Mouse (Mus musculus) lung, adult 2 months (tissue): Measurements from ENCODE around the gene Bcas1. TPM values are rescaled to one million over a fixed set of nuclear protein-coding genes. Genes with fewer than 3 reads are reported as not detected.
A peak's percentile ranks its signal among the peaks of the same experiment; 100 is the strongest.

Experiments used
- DNase-seq: peaks from one replicate; pipeline ENCODE4 v3.0.0; 2022
- H3K4me1 ChIP-seq: fragments of 200-500 bp; 2 replicates; pipeline ENCODE4 v1.6.1; 2011; ENCODE audit warnings: low read length; ENCODE audit not compliant: control insufficient read depth, insufficient read depth
- H3K4me3 ChIP-seq: fragments of 200-500 bp; replicated peaks from 2 replicates; pipeline ENCODE3; 2011; ENCODE audit warnings: low read depth, mild to moderate bottlenecking, control low read depth, low read length; ENCODE audit errors: extremely low read depth
- CTCF ChIP-seq: fragments of 200-500 bp; IDR thresholded peaks from 2 replicates; pipeline ENCODE4 v1.5.1; 2011; ENCODE audit warnings: mild to moderate bottlenecking, low read length, control low read depth; ENCODE audit not compliant: insufficient read depth
- POLR2A ChIP-seq: fragments of 200-500 bp; IDR thresholded peaks from 2 replicates; pipeline ENCODE4 v1.6.1; 2011; ENCODE audit warnings: low read depth, mild to moderate bottlenecking, control low read depth, low read length, borderline replicate concordance; ENCODE audit errors: extremely low read depth
- WGBS: fragments of 180-500 bp; shearing (Covaris S2); methylation state at CpG from one replicate; pipeline ENCODE4 v1.1.7; 2018; 5-methylcytosine and 5-hydroxymethylcytosine counted together
- polyA plus RNA-seq: library from polyadenylated mRNA; depleted of rRNA; stranded (reverse); fragments of >200 nt; gene quantifications from 2 replicates; pipeline ENCODE4 v1.2.3, GENCODE M21; 2012

Gene Bcas1
- polyA plus RNA-seq, 1 experiment = 2.2 TPM

DNA sequence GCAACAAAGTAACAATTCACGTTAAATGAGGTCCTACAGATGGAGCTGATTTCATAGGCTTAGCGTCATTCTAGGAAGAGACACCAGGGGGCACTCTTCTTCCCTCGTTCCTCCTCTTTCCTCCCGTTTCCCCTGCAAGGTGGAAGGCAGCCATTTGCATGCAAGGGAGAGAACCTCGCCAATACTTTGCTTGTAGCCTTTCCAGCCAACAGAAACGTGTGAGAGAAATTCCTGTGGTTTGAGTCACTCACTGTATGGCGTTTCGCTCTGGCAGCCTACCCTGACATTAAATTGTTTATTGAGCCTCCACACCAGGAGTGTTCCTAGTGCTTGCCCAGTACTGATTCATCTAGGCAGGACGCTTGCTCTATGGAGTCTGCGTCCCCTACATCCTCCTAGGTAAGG is 72.7 kb downstream of the Bcas1 start:
- H3K4me1 ChIP-seq = peaks cover 2% of the 10 kb centered on the region; the same call in 1 of the 2 replicates
- no peak overlapping the region for H3K4me3 ChIP-seq
- 7% methylated on average over 10 of the region's 10 CpGs for WGBS
- no peak for TF ChIP-seq POLR2A
- TF ChIP-seq CTCF = peak; percentile 74
- DNase-seq = peak; percentile 71

GRCm38 (mm10) chr2:170352273-170352672 is 75.4 kb downstream of the Bcas1 start:
- WGBS = 96% methylated on average over 4 of the region's 4 CpGs

GRCm38 (mm10) chr2:170351847-170352246 is 75.8 kb downstream of the Bcas1 start:
- 84% methylated on average over 6 of the region's 6 CpGs for WGBS
- peaks cover 2% of the 10 kb centered on the region; the same call in 1 of the 2 replicates for H3K4me1 ChIP-seq
- no peak overlapping the region for H3K4me3 ChIP-seq
- TF ChIP-seq POLR2A (no peak), CTCF (no peak)
- no peak for DNase-seq

More at GRCm38 (mm10) chr2:170352273-170352672, 75.4 kb downstream of the Bcas1 start:
- H3K4me3 ChIP-seq = no peak overlapping the region
- TF ChIP-seq POLR2A = no peak
- no peak for TF ChIP-seq CTCF
- H3K4me1 ChIP-seq = peaks cover 2% of the 10 kb centered on the region; the same call in 1 of the 2 replicates
- DNase-seq = no peak

GRCm38 (mm10) chr2:170349784-170350183 is 77.9 kb downstream of the Bcas1 start:
- TF ChIP-seq CTCF (no peak), POLR2A (no peak)
- 34% methylated on average over 5 of the region's 5 CpGs for whole genome bisulfite sequencing
- Histone ChIP-seq H3K4me3 (no peak overlapping the region), H3K4me1 (no peaks in the 10 kb centered on the region)
- no peak for DNase-seq

DNA sequence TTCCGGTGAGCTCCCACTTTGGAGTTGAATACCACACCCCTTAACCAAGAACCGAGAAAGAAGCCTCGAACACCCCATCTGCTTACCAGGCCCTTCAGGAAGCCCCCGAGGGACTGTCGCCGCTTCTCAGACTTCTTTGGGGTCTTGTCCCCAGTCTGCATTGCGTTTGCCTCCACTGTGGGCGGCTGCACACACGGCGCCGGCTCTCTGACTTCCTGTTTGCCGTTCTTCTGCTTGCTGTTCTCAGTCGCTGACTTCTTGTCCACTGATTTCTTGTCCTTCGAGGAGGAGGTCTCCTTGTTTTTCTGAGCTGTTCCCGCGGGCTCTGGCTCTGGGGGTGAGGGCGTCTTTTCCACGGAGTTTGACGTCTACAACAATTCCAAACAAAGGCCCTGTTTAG is 78.5 kb downstream of the Bcas1 start:
- no peak for DNase-seq
- WGBS = 62% methylated on average over 19 of the region's 19 CpGs
- no peak overlapping the region for H3K4me3 ChIP-seq
- no peaks in the 10 kb centered on the region for H3K4me1 ChIP-seq
- TF ChIP-seq POLR2A (no peak), CTCF (no peak)

DNA sequence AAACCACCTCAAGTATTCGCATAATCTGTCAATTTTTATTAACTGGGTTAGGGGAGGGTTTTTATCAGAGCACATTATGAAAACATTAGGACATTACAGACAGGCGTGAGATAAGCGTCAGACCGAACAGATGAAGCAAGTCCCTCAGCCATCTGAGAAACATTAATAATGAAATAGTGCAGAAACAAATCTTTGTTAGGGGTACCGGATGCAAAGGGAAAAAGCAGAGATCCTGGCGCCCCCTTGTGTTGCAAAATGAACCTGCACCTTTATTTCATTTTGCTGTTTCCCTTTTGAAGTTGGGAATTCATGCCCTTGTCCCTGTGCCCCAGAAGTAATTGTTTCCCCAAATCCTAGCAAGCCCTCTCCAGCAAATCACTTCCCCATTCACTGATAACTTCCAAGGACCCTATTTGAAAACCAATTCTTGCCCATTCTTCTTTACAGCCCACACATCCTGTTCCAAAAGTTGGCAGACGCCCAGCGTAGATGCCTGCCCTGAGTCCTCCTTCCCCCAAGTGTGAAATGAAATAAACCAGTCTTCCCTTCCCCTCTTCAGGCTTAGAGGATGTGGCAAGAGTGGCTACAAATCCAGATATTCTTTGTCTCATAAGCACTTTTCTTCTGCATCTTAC is 80.4 kb downstream of the Bcas1 start:
- H3K4me1 ChIP-seq = no peaks in the 10 kb centered on the region

DNA sequence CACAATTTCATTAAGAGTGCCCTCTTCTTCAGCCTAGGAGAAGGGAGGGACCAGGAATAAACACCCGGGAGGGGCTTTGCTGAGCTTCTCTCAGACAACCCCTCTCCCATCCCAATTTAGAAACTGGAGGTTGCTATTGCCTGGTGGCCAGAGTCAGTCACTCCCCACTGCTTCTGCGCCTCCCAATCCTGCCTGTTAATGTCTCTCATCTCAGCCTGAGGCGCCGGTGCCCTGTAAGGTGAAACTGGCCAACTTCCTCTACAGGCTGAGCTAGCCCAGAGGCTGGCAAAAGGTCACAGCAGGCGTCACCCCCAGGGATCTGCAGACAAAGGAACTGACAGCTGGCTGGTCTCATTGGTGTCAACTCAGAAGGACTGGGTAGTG is 82.2 kb downstream of the Bcas1 start:
- WGBS = 44% methylated on average over 5 of the region's 5 CpGs
- Histone ChIP-seq H3K4me1 (no peaks in the 10 kb centered on the region), H3K4me3 (no peak overlapping the region)
- DNase-seq = no peak
- no peak for TF ChIP-seq POLR2A
- TF ChIP-seq CTCF = no peak

More for the DNA sequence above, 80.4 kb downstream of the Bcas1 start:
- H3K4me3 ChIP-seq = no peak overlapping the region
- 17% methylated on average over 8 of the region's 8 CpGs for WGBS
- no peak for TF ChIP-seq POLR2A
- TF ChIP-seq CTCF = peak; percentile 44
- peak; percentile 60 for DNase-seq

DNA sequence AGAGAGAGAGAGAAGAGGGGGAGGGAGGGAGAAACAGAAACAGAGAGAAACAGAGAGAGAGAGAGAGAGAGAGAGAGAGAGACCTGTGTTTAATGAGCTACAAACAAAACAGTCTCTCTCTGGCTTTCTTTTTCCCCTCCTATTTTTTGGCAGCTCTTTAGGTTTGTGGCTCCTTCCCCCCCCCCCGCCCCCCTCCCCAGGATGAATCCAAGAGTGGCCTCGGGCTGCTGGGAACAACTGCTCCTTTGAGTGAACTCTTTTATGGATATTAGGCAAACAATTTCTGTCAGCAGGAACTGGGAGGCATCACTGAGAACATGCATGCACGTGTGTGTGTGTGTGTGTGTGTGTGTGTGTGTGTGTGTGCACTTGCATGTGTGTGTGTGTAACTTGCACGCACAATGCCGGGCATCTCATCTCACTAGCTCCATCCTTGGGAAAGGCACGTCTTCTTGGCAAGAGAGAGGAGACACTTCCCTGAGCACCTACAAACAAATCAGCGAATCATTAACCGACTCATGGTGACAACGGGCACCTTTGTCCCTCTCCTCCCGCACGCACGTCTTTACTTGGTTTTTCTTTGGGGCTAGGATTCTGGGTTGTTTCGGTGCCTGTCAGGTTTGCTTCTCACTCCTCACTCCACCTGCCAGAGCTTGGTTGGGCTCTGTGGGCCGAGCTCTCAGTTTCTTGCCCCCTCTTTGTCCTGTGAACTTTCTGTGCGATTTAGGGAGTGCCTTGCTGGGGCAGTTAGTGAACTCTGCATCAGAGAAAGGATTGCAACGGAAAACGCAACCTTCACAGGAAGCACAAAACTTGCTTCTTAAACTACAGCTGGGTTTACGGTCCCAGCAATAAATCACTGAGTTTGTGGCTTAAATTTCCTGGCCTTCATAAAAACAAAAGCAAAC is 82.9 kb downstream of the Bcas1 start:
- no peak for DNase-seq
- Histone ChIP-seq H3K4me1 (no peaks in the 10 kb centered on the region), H3K4me3 (no peak overlapping the region)
- WGBS = 49% methylated on average over 17 of the region's 18 CpGs
- TF ChIP-seq POLR2A (no peak), CTCF (no peak)

DNA sequence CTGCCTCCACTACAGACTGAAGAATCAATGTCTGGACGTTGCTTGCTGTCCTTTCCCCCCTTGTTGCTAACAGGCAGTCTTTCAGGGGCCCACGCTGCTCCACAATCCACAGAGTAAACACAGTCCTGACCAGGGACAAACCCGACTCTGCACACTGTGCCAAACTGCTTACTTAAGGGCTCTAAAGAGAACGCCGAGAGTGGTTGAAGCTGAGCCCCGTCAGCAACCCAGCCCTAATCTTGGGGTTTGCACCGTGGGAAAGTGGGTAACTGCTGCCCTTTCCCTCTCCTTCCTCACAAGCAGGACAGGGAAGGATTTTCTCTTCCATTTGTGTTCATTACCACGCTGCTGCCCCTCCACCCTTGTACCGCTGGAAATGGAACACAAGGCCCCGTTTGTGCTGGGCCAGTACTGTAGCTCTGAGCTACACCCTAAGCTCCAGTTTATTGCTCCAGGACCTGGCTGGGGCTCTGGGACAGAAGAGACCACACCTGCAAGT is 83.8 kb downstream of the Bcas1 start:
- 40% methylated on average over 10 of the region's 10 CpGs for WGBS
- no peaks in the 10 kb centered on the region for H3K4me1 ChIP-seq
- TF ChIP-seq CTCF (no peak), POLR2A (no peak)
- no peak overlapping the region for H3K4me3 ChIP-seq
- DNase-seq = peak; percentile 34
